Mouse (Mus musculus): ENCODE results near the gene Upf3a. TPM values are rescaled to one million over a fixed set of nuclear protein-coding genes. Genes with fewer than 3 reads are reported as not detected.
"Not testable (repeated sequence)": the region's sequence is repeated elsewhere in the genome, so short reads cannot be mapped to it uniquely, and the experiment has no call there.

Gene Upf3a
- 27.4 and 28.1 TPM in 2 replicates for polyA plus RNA-seq (2014; fragmentation: Nextera tagmentation; extraction: Ambion mirVana)

- Histone ChIP-seq H3K27ac (ENCODE audit: low read depth, low read length) (peak within 1 kb of the TSS; percentile 97), H3K36me3 (ENCODE audit: control insufficient read depth, insufficient read depth, low read length) (peaks cover 20% of the 10 kb centered on the region), H3K9me3 (replicated peaks; ENCODE audit: control insufficient read depth, low read length) (no peaks in the 10 kb centered on the region), H3K9ac (ENCODE audit: low read depth, low read length) (peak within 1 kb of the TSS; percentile 98), H3K4me3 (ENCODE audit: low read depth, low read length) (peak within 1 kb of the TSS; percentile 77), H3K27me3 (ENCODE audit: control insufficient read depth, insufficient read depth, low read length) (no peaks in the 10 kb centered on the region), H3K4me1 (ENCODE audit: control insufficient read depth, insufficient read depth, low read length) (peaks cover 12% of the 10 kb centered on the region), H3K4me2 (peak within 1 kb of the TSS; percentile 73)
- WGBS (ENCODE audit: insufficient replicate concordance) = under 1% methylated on average over 47 of the region's 47 CpGs
- ATAC-seq (replicated peaks; ENCODE audit: insufficient number of reproducible peaks, low FRiP score, low TSS enrichment) = peak; percentile 92
Observed at GRCm38 (mm10) chr8:13785250-13785763, at the start of gene Upf3a. Gene Upf3a (plus strand): TSS chr8:13785615.

GRCm38 (mm10) chr8:13740323-13740770 lies 45.1 kb upstream of the Upf3a start:
- Histone ChIP-seq H3K27ac (ENCODE audit: low read depth, low read length) (peak overlapping the region; percentile 68), H3K4me1 (ENCODE audit: control insufficient read depth, insufficient read depth, low read length) (no peaks in the 10 kb centered on the region), H3K36me3 (ENCODE audit: control insufficient read depth, insufficient read depth, low read length) (no peaks in the 10 kb centered on the region), H3K4me2 (no peak overlapping the region), H3K27me3 (ENCODE audit: control insufficient read depth, insufficient read depth, low read length) (no peaks in the 10 kb centered on the region), H3K9ac (ENCODE audit: low read depth, low read length) (no peak overlapping the region), H3K9me3 (replicated peaks; ENCODE audit: control insufficient read depth, low read length) (no peaks in the 10 kb centered on the region), H3K4me3 (ENCODE audit: low read depth, low read length) (no peak overlapping the region)
- 22% methylated on average over 6 of the region's 6 CpGs for WGBS (ENCODE audit: insufficient replicate concordance)
- ATAC-seq (replicated peaks; ENCODE audit: insufficient number of reproducible peaks, low FRiP score, low TSS enrichment) = peak; percentile 72

GRCm38 (mm10) chr8:13740817-13741613 lies 44.4 kb upstream of the Upf3a start:
- H3K4me1 ChIP-seq (ENCODE audit: control insufficient read depth, insufficient read depth, low read length) = no peaks in the 10 kb centered on the region
- H3K4me3 ChIP-seq (ENCODE audit: low read depth, low read length) = no peak overlapping the region
- no peak overlapping the region for H3K4me2 ChIP-seq
- peak overlapping the region; percentile 68 for H3K27ac ChIP-seq (ENCODE audit: low read depth, low read length)
- WGBS (ENCODE audit: insufficient replicate concordance) = 68% methylated on average over 7 of the region's 7 CpGs
- no peak for ATAC-seq (replicated peaks; ENCODE audit: insufficient number of reproducible peaks, low FRiP score, low TSS enrichment)
- no peaks in the 10 kb centered on the region for H3K27me3 ChIP-seq (ENCODE audit: control insufficient read depth, insufficient read depth, low read length)
- no peaks in the 10 kb centered on the region for H3K9me3 ChIP-seq (replicated peaks; ENCODE audit: control insufficient read depth, low read length)
- H3K36me3 ChIP-seq (ENCODE audit: control insufficient read depth, insufficient read depth, low read length) = no peaks in the 10 kb centered on the region
- H3K9ac ChIP-seq (ENCODE audit: low read depth, low read length) = no peak overlapping the region

- not testable (repeated sequence) for H3K9me3 ChIP-seq (replicated peaks; ENCODE audit: control insufficient read depth, low read length); ATAC-seq (replicated peaks; ENCODE audit: insufficient number of reproducible peaks, low FRiP score, low TSS enrichment); H3K4me2 ChIP-seq; H3K9ac ChIP-seq (ENCODE audit: low read depth, low read length); H3K27ac ChIP-seq (ENCODE audit: low read depth, low read length); H3K36me3 ChIP-seq (ENCODE audit: control insufficient read depth, insufficient read depth, low read length); H3K27me3 ChIP-seq (ENCODE audit: control insufficient read depth, insufficient read depth, low read length); H3K4me1 ChIP-seq (ENCODE audit: control insufficient read depth, insufficient read depth, low read length); H3K4me3 ChIP-seq (ENCODE audit: low read depth, low read length)
- 93% methylated on average over 5 of the region's 6 CpGs for WGBS (ENCODE audit: insufficient replicate concordance)
Observed at GRCm38 (mm10) chr8:13746212-13746611, 39.2 kb upstream of the Upf3a start.

DNA sequence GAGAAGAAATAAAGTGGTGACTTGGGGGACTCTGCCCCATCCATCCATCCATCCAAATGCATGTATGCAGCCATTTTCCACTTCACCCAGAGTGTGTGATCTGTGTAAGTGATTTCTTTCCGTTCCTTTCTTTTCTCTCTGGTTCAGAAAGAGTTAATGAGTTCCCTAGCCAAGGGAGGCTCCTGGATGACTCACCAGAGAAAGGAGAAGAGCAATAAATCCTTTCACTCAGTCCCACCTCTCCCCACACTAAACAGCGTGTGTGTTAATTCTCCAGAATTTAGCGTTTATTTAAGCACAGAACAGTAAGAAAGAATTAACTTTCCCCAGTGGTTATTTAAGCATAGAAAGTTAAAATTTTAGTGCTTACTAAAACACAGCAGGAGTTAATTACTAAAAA lies 37.8 kb upstream of the Upf3a start:
- Histone ChIP-seq H3K9ac (ENCODE audit: low read depth, low read length) (no peak overlapping the region), H3K36me3 (ENCODE audit: control insufficient read depth, insufficient read depth, low read length) (no peaks in the 10 kb centered on the region), H3K4me2 (no peak overlapping the region), H3K4me1 (ENCODE audit: control insufficient read depth, insufficient read depth, low read length) (no peaks in the 10 kb centered on the region; the same call in 1 of the 2 replicates), H3K9me3 (replicated peaks; ENCODE audit: control insufficient read depth, low read length) (no peaks in the 10 kb centered on the region), H3K27me3 (ENCODE audit: control insufficient read depth, insufficient read depth, low read length) (no peaks in the 10 kb centered on the region), H3K4me3 (ENCODE audit: low read depth, low read length) (no peak overlapping the region), H3K27ac (ENCODE audit: low read depth, low read length) (no peak overlapping the region)
- 31% methylated on average over 3 of the region's 3 CpGs for WGBS (ENCODE audit: insufficient replicate concordance)
- no peak for ATAC-seq (replicated peaks; ENCODE audit: insufficient number of reproducible peaks, low FRiP score, low TSS enrichment)

GRCm38 (mm10) chr8:13753680-13754079 lies 31.7 kb upstream of the Upf3a start:
- Histone ChIP-seq H3K36me3 (ENCODE audit: control insufficient read depth, insufficient read depth, low read length) (no peaks in the 10 kb centered on the region), H3K27me3 (ENCODE audit: control insufficient read depth, insufficient read depth, low read length) (no peaks in the 10 kb centered on the region), H3K9ac (ENCODE audit: low read depth, low read length) (no peak overlapping the region), H3K27ac (ENCODE audit: low read depth, low read length) (no peak overlapping the region), H3K4me2 (no peak overlapping the region), H3K4me3 (ENCODE audit: low read depth, low read length) (no peak overlapping the region), H3K4me1 (ENCODE audit: control insufficient read depth, insufficient read depth, low read length) (peaks cover 4% of the 10 kb centered on the region), H3K9me3 (replicated peaks; ENCODE audit: control insufficient read depth, low read length) (no peaks in the 10 kb centered on the region)
- no peak for ATAC-seq (replicated peaks; ENCODE audit: insufficient number of reproducible peaks, low FRiP score, low TSS enrichment)
- 27% methylated on average over 2 of the region's 2 CpGs for WGBS (ENCODE audit: insufficient replicate concordance)

GRCm38 (mm10) chr8:13756480-13756879 lies 28.9 kb upstream of the Upf3a start:
- no peak overlapping the region for H3K27ac ChIP-seq (ENCODE audit: low read depth, low read length)
- no peak for ATAC-seq (replicated peaks; ENCODE audit: insufficient number of reproducible peaks, low FRiP score, low TSS enrichment)
- H3K36me3 ChIP-seq (ENCODE audit: control insufficient read depth, insufficient read depth, low read length) = peaks cover 3% of the 10 kb centered on the region; the same call in 1 of the 2 replicates
- H3K4me2 ChIP-seq = no peak overlapping the region
- H3K9me3 ChIP-seq (replicated peaks; ENCODE audit: control insufficient read depth, low read length) = no peaks in the 10 kb centered on the region
- WGBS (ENCODE audit: insufficient replicate concordance) = 63% methylated on average over 7 of the region's 7 CpGs
- H3K27me3 ChIP-seq (ENCODE audit: control insufficient read depth, insufficient read depth, low read length) = no peaks in the 10 kb centered on the region
- no peak overlapping the region for H3K4me3 ChIP-seq (ENCODE audit: low read depth, low read length)
- H3K4me1 ChIP-seq (ENCODE audit: control insufficient read depth, insufficient read depth, low read length) = peaks cover 8% of the 10 kb centered on the region
- no peak overlapping the region for H3K9ac ChIP-seq (ENCODE audit: low read depth, low read length)

- ATAC-seq (replicated peaks; ENCODE audit: insufficient number of reproducible peaks, low FRiP score, low TSS enrichment) = peak; percentile 90
- 9% methylated on average over 36 of the region's 40 CpGs for WGBS (ENCODE audit: insufficient replicate concordance)
- H3K27ac ChIP-seq (ENCODE audit: low read depth, low read length) = peak within 1 kb of the TSS; percentile 72
Observed at GRCm38 (mm10) chr8:13756982-13757804, 28.2 kb upstream of the Upf3a start, which contains the start of gene Cdc16. Gene Cdc16 (plus strand): TSS chr8:13757676.

More at GRCm38 (mm10) chr8:13756982-13757804, 28.2 kb upstream of the Upf3a start, which contains the start of gene Cdc16:
- H3K36me3 ChIP-seq (ENCODE audit: control insufficient read depth, insufficient read depth, low read length) = peaks cover 5% of the 10 kb centered on the region; the same call in 1 of the 2 replicates
- H3K9ac ChIP-seq (ENCODE audit: low read depth, low read length) = peak within 1 kb of the TSS; percentile 87
- no peaks in the 10 kb centered on the region for H3K27me3 ChIP-seq (ENCODE audit: control insufficient read depth, insufficient read depth, low read length)
- peak within 1 kb of the TSS; percentile 81 for H3K4me3 ChIP-seq (ENCODE audit: low read depth, low read length)
- peaks cover 8% of the 10 kb centered on the region for H3K4me1 ChIP-seq (ENCODE audit: control insufficient read depth, insufficient read depth, low read length)
- H3K4me2 ChIP-seq = peak within 1 kb of the TSS; percentile 88
- H3K9me3 ChIP-seq (replicated peaks; ENCODE audit: control insufficient read depth, low read length) = no peaks in the 10 kb centered on the region

Measured in heart, embryonic 11.5 days (tissue).